Mouse (Mus musculus): ENCODE measurements at regions not wholly inside any gene's neighbourhood (a gene's known extent, or its start where the extent isn't known, plus 50 kb on each side); places are given as distances from the start of the nearest gene placed in this dataset.

- DNase-seq (ENCODE audit: low spot score in 2 of 2), result no peak
Measured at GRCm38 (mm10) chr1:135665484-135665883, 54.4 kb upstream of the Csrp1 start.

- DNase-seq (ENCODE audit: low spot score in 2 of 2), result peak in 1 of 2 experiments; percentile 62
Measured at GRCm38 (mm10) chr1:135668331-135668730, 51.5 kb upstream of the Csrp1 start.

DNA sequence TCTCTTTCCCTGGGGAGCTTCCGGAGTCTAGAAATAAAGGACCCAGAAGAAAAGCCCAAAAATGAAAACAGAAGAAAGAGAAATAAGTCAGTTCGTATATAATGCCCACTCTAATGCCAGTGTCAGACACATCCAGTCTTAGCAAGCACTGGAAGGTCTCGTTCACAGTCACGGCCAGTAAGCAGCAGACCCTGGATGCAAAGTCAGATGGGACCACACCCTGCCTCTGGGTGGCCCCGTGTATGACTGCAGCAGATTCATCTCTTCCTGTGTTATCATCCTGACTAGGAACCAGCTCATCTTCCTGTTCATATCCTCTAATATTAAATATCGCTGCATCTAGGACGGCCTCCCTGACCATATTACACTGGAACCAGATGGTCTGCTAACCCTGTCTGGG lies 50.9 kb upstream of the Csrp1 start:
- no peak for DNase-seq (ENCODE audit: low spot score in 2 of 2)

DNA sequence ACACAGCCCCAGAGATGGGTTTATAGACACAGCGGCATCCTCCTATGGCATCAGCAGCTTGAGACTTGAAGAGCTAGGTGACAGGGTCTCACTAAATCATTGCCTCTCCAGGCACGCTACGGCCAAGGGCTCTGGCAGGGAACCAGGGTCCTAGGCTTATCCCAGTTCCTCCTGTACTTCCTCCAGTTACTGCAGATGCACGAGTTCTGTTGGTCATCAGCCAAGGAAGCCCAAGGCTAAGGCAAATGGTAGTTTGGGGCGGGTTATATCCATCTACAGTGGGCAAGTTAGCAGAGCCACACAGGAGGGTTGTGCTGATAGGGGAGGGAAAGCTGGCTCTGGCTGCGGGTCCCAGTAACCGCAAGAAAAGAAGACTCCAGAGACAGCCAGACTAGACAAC lies 50.1 kb upstream of the Csrp1 start:
- peak in 1 of 2 experiments; percentile 64 for DNase-seq (ENCODE audit: low spot score in 2 of 2)
